Mouse (Mus musculus) C2C12 (cell line): ENCODE results near the gene Mfsd5.

Experiments
- CEBPB ChIP-seq: IDR thresholded peaks from one replicate; pipeline ENCODE4 v1.6.1; 2011; ENCODE audit warnings: low read depth, mild to moderate bottlenecking, control low read depth, moderate library complexity
- CTCF ChIP-seq: IDR thresholded peaks from one replicate; pipeline ENCODE4 v1.5.1; 2011; ENCODE audit not compliant: control insufficient read depth, insufficient read depth, insufficient read length
- FOSL1 ChIP-seq: IDR thresholded peaks from one replicate; pipeline ENCODE4 v1.8.0; 2011; ENCODE audit warnings: mild to moderate bottlenecking, low read length; ENCODE audit not compliant: poor library complexity, insufficient read depth, severe bottlenecking
- MAX ChIP-seq: IDR thresholded peaks from one replicate; pipeline ENCODE4 v1.6.1; 2011; ENCODE audit warnings: mild to moderate bottlenecking, control low read depth
- MYOD1 ChIP-seq: IDR thresholded peaks from one replicate; pipeline ENCODE4 v1.6.1; 2011; ENCODE audit warnings: low read depth; ENCODE audit not compliant: control insufficient read depth, insufficient read length
- MYOG ChIP-seq: IDR thresholded peaks from one replicate; pipeline ENCODE4 v1.6.1; 2011; ENCODE audit not compliant: control insufficient read depth, insufficient read length; ENCODE audit errors: extremely low read depth
- USF1 ChIP-seq: IDR thresholded peaks from one replicate; pipeline ENCODE4 v1.6.1; 2011; ENCODE audit warnings: low read depth, mild to moderate bottlenecking, control low read depth, moderate library complexity

- TF ChIP-seq USF1 = no peak
- TF ChIP-seq CTCF = no peak
- TF ChIP-seq CEBPB = no peak
- TF ChIP-seq MYOG = no peak
- TF ChIP-seq MYOD1 = no peak
- TF ChIP-seq MAX = no peak
- TF ChIP-seq FOSL1 = no peak
Measured at GRCm38 (mm10) chr15:102262582-102262981, 16.7 kb upstream of the Mfsd5 start.
